Mouse (Mus musculus) spleen, embryonic (tissue): ENCODE data around the gene Pfdn2.

ENCODE experiments used
- CTCF ChIA-PET: fragments of 350-600 bp; sonication (Branson Sonifier 250); formaldehyde crosslinking; loops from one replicate; lab custom pipeline; 2022; lab: Charles Lee

The Pfdn2 gene

GRCm38 (mm10) chr1:171349210-171349609 lies 3.7 kb downstream of the Pfdn2 start:
- CTCF ChIA-PET = no interaction called here

- CTCF ChIA-PET = interaction anchor here (0.6 to 0.7 kb wide), 3 partner anchors 10 to 651 kb away, joined by 3 to 12 read pairs (median 11); no protein-coding TSS in a partner anchor
These were observed 10.4 kb downstream of the Pfdn2 start for GRCm38 (mm10) chr1:171355812-171356340.

GRCm38 (mm10) chr1:171356814-171357213 lies 11.3 kb downstream of the Pfdn2 start:
- CTCF ChIA-PET = no interaction called here

- CTCF ChIA-PET = interaction anchor here (1.1 kb wide), 1 partner anchor 26 kb away, joined by 11 read pairs; no protein-coding TSS in a partner anchor
These were observed 13.0 kb downstream of the Pfdn2 start for GRCm38 (mm10) chr1:171358421-171358820.

GRCm38 (mm10) chr1:171360253-171360652 lies 14.8 kb downstream of the Pfdn2 start:
- CTCF ChIA-PET = no interaction called here

- CTCF ChIA-PET = no interaction called here
These were observed 15.2 kb downstream of the Pfdn2 start, which contains the start of gene Klhdc9 for GRCm38 (mm10) chr1:171360656-171361055. Gene Klhdc9 (minus strand): TSS chr1:171360798.

GRCm38 (mm10) chr1:171361106-171362103 lies 15.9 kb downstream of the Pfdn2 start:
- CTCF ChIA-PET = no interaction called here

- CTCF ChIA-PET = interaction anchor here (0.5 to 0.7 kb wide), 2 partner anchors 10 to 35 kb away, joined by 3 to 12 read pairs; no protein-coding TSS in a partner anchor
These were observed 20.5 kb downstream of the Pfdn2 start for GRCm38 (mm10) chr1:171365934-171366333.

- CTCF ChIA-PET = no interaction called here
These were observed 24.5 kb downstream of the Pfdn2 start, which contains the start of gene Nectin4 for GRCm38 (mm10) chr1:171369845-171370556. Gene Nectin4 (plus strand): TSS chr1:171370099.

- CTCF ChIA-PET = interaction anchor here (0.6 kb wide), 1 partner anchor 178 kb away, joined by 3 read pairs; no protein-coding TSS in a partner anchor
These were observed 27.4 kb downstream of the Pfdn2 start for GRCm38 (mm10) chr1:171372880-171373279.

GRCm38 (mm10) chr1:171373946-171374345 lies 28.5 kb downstream of the Pfdn2 start:
- CTCF ChIA-PET = no interaction called here

GRCm38 (mm10) chr1:171375646-171376097 lies 30.2 kb downstream of the Pfdn2 start:
- CTCF ChIA-PET = no interaction called here

GRCm38 (mm10) chr1:171378298-171378697 lies 32.8 kb downstream of the Pfdn2 start:
- CTCF ChIA-PET = no interaction called here

- CTCF ChIA-PET = interaction anchor here (1.4 kb wide), 1 partner anchor 30 kb away, joined by 3 read pairs; no protein-coding TSS in a partner anchor
These were observed 34.6 kb downstream of the Pfdn2 start for GRCm38 (mm10) chr1:171379935-171380599.

GRCm38 (mm10) chr1:171382096-171382620 lies 36.7 kb downstream of the Pfdn2 start:
- CTCF ChIA-PET = no interaction called here

GRCm38 (mm10) chr1:171384361-171384760 lies 38.9 kb downstream of the Pfdn2 start:
- CTCF ChIA-PET = interaction anchor here (0.6 to 1.1 kb wide), 2 partner anchors 26 to 282 kb away, joined by 6 to 11 read pairs; no protein-coding TSS in a partner anchor

GRCm38 (mm10) chr1:171385171-171385570 lies 39.7 kb downstream of the Pfdn2 start:
- CTCF ChIA-PET = interaction anchor here (0.5 to 1.1 kb wide), 2 partner anchors 26 to 27 kb away, joined by 5 to 11 read pairs; partner anchors contain the start of gene Usf1

- CTCF ChIA-PET = interaction anchor here (1.0 kb wide), 1 partner anchor 10 kb away, joined by 4 read pairs; no protein-coding TSS in a partner anchor
These were observed 41.6 kb downstream of the Pfdn2 start for GRCm38 (mm10) chr1:171387099-171387498.

- CTCF ChIA-PET = no interaction called here
These were observed 43.1 kb downstream of the Pfdn2 start, which contains the start of gene Arhgap30 for GRCm38 (mm10) chr1:171388376-171389102. Gene Arhgap30 (plus strand): TSS chr1:171388954.
